Mouse (Mus musculus): Measurements from ENCODE around the gene Phc1. TPM values are rescaled to one million over a fixed set of nuclear protein-coding genes. Genes with fewer than 3 reads are reported as not detected.
A peak's percentile ranks its signal among the peaks of the same experiment; 100 is the strongest.
"Not testable (repeated sequence)": the region's sequence is repeated elsewhere in the genome, so short reads cannot be mapped to it uniquely, and the experiment has no call there.

The Phc1 gene
- 10 to 100 TPM; 63.2 to 63.8 TPM for total RNA-seq (2021)

GRCm38 (mm10) chr6:122340349-122341000 lies at the start of gene Phc1:
Gene Phc1, minus strand, starts transcription at chr6:122340561.
- DNase-seq, result no peak

- not testable (repeated sequence) for DNase-seq
These were observed 49.6 kb upstream of the Phc1 start for GRCm38 (mm10) chr6:122389986-122390385.

- not testable (repeated sequence) for DNase-seq
These were observed 47.0 kb upstream of the Phc1 start for GRCm38 (mm10) chr6:122387177-122388028.

GRCm38 (mm10) chr6:122385724-122386123 lies 45.4 kb upstream of the Phc1 start:
- DNase-seq, result no peak

- no peak for DNase-seq
These were observed 44.5 kb upstream of the Phc1 start for GRCm38 (mm10) chr6:122384886-122385285.

- no peak for DNase-seq
These were observed 42.9 kb upstream of the Phc1 start for GRCm38 (mm10) chr6:122383211-122383610.

- no peak for DNase-seq
These were observed 41.7 kb upstream of the Phc1 start for GRCm38 (mm10) chr6:122382046-122382445.

GRCm38 (mm10) chr6:122368245-122368644 lies 27.9 kb upstream of the Phc1 start:
- no peak for DNase-seq

GRCm38 (mm10) chr6:122366976-122367375 lies 26.6 kb upstream of the Phc1 start:
- DNase-seq, result no peak

GRCm38 (mm10) chr6:122366287-122366686 lies 25.9 kb upstream of the Phc1 start:
- DNase-seq, result no peak

- no peak for DNase-seq
These were observed 25.3 kb upstream of the Phc1 start for GRCm38 (mm10) chr6:122365706-122366105.

- no peak for DNase-seq
These were observed 16.7 kb upstream of the Phc1 start for GRCm38 (mm10) chr6:122357089-122357488.

- DNase-seq, result no peak
These were observed 15.5 kb upstream of the Phc1 start for GRCm38 (mm10) chr6:122355909-122356308.

GRCm38 (mm10) chr6:122347326-122347725 lies 7.0 kb upstream of the Phc1 start:
- DNase-seq, result not testable (repeated sequence)

GRCm38 (mm10) chr6:122346399-122346798 lies 6.0 kb upstream of the Phc1 start:
- DNase-seq, result no peak

GRCm38 (mm10) chr6:122345731-122346130 lies 5.4 kb upstream of the Phc1 start:
- DNase-seq, result no peak

- no peak for DNase-seq
These were observed 4.2 kb upstream of the Phc1 start for GRCm38 (mm10) chr6:122344386-122345116.

GRCm38 (mm10) chr6:122343719-122344118 lies 3.4 kb upstream of the Phc1 start:
- no peak for DNase-seq

- DNase-seq, result no peak
These were observed 1.8 kb upstream of the Phc1 start for GRCm38 (mm10) chr6:122342125-122342524.

GRCm38 (mm10) chr6:122341038-122341810 lies 863 bp upstream of the Phc1 start:
- DNase-seq, result no peak

- peak; percentile 83 to 84 for DNase-seq
These were observed 566 bp downstream of the Phc1 start for GRCm38 (mm10) chr6:122339648-122340341.

All from layer of hippocampus, postnatal 36 days (tissue).